Mouse (Mus musculus) E14TG2a.4 (cell line): Measurements from ENCODE around the gene Raph1.

Experiments
- CTCF ChIP-seq: conservative IDR thresholded peaks from 2 replicates; pipeline ENCODE4 v1.5.1; 2014; ENCODE audit warnings: low read length
- NANOG ChIP-seq: IDR thresholded peaks from 2 replicates; pipeline ENCODE4 v1.6.1; 2014; ENCODE audit warnings: borderline replicate concordance, low read length, mixed read lengths
- POU5F1 ChIP-seq: IDR thresholded peaks from 2 replicates; pipeline ENCODE4 v1.6.1; 2014; ENCODE audit warnings: low read length, borderline replicate concordance

GRCm38 (mm10) chr1:60615703-60616102 lies 48.8 kb upstream of the Raph1 start:
- no peak for TF ChIP-seq CTCF
- TF ChIP-seq POU5F1, result no peak
- TF ChIP-seq NANOG, result no peak
